Mouse (Mus musculus) C2C12 (cell line): Measurements from ENCODE around the gene Nrxn3.

Experiments used
- CEBPB ChIP-seq: IDR thresholded peaks from one replicate; pipeline ENCODE4 v1.6.1; 2011; ENCODE audit warnings: low read depth, mild to moderate bottlenecking, control low read depth, moderate library complexity
- CTCF ChIP-seq: IDR thresholded peaks from one replicate; pipeline ENCODE4 v1.5.1; 2011; ENCODE audit not compliant: control insufficient read depth, insufficient read depth, insufficient read length
- MAX ChIP-seq: IDR thresholded peaks from one replicate; pipeline ENCODE4 v1.6.1; 2011; ENCODE audit warnings: mild to moderate bottlenecking, control low read depth
- MYOD1 ChIP-seq: IDR thresholded peaks from one replicate; pipeline ENCODE4 v1.6.1; 2011; ENCODE audit warnings: low read depth; ENCODE audit not compliant: control insufficient read depth, insufficient read length

- TF ChIP-seq CTCF (no peak), MAX (no peak), MYOD1 (no peak), CEBPB (no peak)
Observed at GRCm38 (mm10) chr12:88778036-88778435, 55.4 kb downstream of the Nrxn3 start.
